Mouse (Mus musculus): ENCODE measurements around the gene Pabpc1l. TPM values are rescaled to one million over a fixed set of nuclear protein-coding genes. Genes with fewer than 3 reads are reported as not detected.
"Not testable (repeated sequence)": the region's sequence is repeated elsewhere in the genome, so short reads cannot be mapped to it uniquely, and the experiment has no call there.

Gene Pabpc1l
- polyA plus RNA-seq, 1 experiment, result 0.97 TPM

DNA sequence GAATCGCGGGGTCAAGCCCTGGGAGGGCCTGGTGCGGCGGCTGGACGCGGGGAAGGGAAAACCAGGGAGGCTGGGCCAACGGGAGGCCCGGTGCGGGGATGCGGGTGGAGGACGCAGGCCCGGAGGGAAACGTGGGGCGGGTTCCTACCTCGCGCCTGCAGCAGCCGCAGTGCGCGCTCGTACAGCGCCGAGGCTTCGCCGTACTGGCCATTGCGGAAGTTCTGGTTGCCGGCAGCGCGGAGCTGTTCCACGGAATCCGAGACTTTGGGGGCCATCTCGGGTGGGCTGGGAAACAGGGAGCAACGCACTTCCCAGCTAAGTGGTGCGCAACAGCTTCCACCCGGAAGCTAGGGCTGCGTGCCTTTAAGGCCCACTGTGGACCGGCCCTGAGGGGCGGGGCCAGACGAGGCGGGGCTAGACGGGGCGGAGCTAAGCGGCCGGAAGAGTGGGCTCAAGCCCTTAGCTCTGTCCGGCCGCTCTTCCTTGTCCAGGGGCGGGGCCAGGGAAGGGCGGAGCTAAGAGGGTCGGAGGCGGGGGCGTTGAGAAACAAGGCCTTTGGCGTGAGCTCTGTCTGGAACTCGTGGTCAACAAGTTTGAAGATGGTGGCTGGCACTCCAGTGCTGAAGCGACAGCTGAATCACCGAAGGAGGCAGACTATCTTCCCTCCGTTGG lies 45.7 kb downstream of the Pabpc1l start, which contains the start of gene Tomm34:
Gene Tomm34, minus strand, starts transcription at position 405 of the 672 bp plus-strand sequence.
- DNase-seq, result peak; percentile 91
- Histone ChIP-seq H3K36me3 (ENCODE audit: control insufficient read depth, insufficient read depth, low read length) (peaks cover 7% of the 10 kb centered on the region), H3K27me3 (ENCODE audit: control insufficient read depth, insufficient read depth, low read length) (no peaks in the 10 kb centered on the region), H3K4me3 (ENCODE audit: control insufficient read depth, insufficient read depth, low read length) (peak within 1 kb of the TSS; percentile 64), H3K27ac (ENCODE audit: control insufficient read depth, insufficient read depth, low read length) (peak within 1 kb of the TSS; percentile 13), H3K4me1 (replicated peaks; ENCODE audit: control insufficient read depth, insufficient read depth, low read length) (peaks cover 10% of the 10 kb centered on the region)
- TF ChIP-seq POLR2A (IDR thresholded peaks at IDR 0.05; ENCODE audit: control insufficient read depth, extremely low read depth, insufficient read depth, low read length, poor library complexity) (peak; percentile 58; the same call in 1 of the 2 replicates), CTCF (IDR thresholded peaks at IDR 0.05; ENCODE audit: borderline replicate concordance, control insufficient read depth, extremely low read depth, insufficient read depth, low read length, poor library complexity) (no peak)
- 2% methylated on average over 55 of the region's 55 CpGs for WGBS

- H3K36me3 ChIP-seq (ENCODE audit: control insufficient read depth, insufficient read depth, low read length); DNase-seq; H3K27me3 ChIP-seq (ENCODE audit: control insufficient read depth, insufficient read depth, low read length): not testable (repeated sequence)
- Histone ChIP-seq H3K4me1 (replicated peaks; ENCODE audit: control insufficient read depth, insufficient read depth, low read length) (peaks cover 13% of the 10 kb centered on the region), H3K27ac (ENCODE audit: control insufficient read depth, insufficient read depth, low read length) (peak overlapping the region; percentile 13; the same call in 1 of the 2 replicates), H3K4me3 (ENCODE audit: control insufficient read depth, insufficient read depth, low read length) (peak overlapping the region; percentile 64)
- 81% methylated on average over 11 of the region's 11 CpGs for WGBS
Measured at GRCm38 (mm10) chr2:164071437-164071820, 46.2 kb downstream of the Pabpc1l start.

DNA sequence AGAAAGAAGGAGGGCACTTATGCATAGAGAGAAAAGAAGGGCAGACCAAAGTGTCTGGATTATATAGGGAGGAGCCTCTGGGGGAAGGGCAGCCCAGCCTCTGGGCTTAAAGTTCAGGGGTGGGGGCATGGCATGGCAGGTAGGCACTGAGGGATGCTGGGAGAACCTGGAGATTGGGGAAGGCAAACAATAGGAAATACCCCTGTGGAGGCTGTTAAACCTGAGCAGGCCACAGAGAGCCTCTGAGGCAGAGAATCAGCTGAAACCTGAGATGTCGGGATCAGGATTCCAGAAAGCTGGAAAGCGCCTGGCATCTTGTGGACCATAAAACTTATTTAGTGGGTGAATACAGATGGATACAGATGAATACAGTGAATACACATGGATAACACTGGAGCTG lies 46.9 kb downstream of the Pabpc1l start:
- no peak overlapping the region for H3K4me3 ChIP-seq (ENCODE audit: control insufficient read depth, insufficient read depth, low read length)
- H3K27me3 ChIP-seq (ENCODE audit: control insufficient read depth, insufficient read depth, low read length), result no peaks in the 10 kb centered on the region
- TF ChIP-seq POLR2A (IDR thresholded peaks at IDR 0.05; ENCODE audit: control insufficient read depth, extremely low read depth, insufficient read depth, low read length, poor library complexity) (no peak), CTCF (IDR thresholded peaks at IDR 0.05; ENCODE audit: borderline replicate concordance, control insufficient read depth, extremely low read depth, insufficient read depth, low read length, poor library complexity) (no peak)
- no peaks in the 10 kb centered on the region for H3K36me3 ChIP-seq (ENCODE audit: control insufficient read depth, insufficient read depth, low read length)
- WGBS, result 96% methylated on average over 2 of the region's 2 CpGs
- DNase-seq, result no peak
- H3K27ac ChIP-seq (ENCODE audit: control insufficient read depth, insufficient read depth, low read length), result no peak overlapping the region
- peaks cover 19% of the 10 kb centered on the region for H3K4me1 ChIP-seq (replicated peaks; ENCODE audit: control insufficient read depth, insufficient read depth, low read length)

DNA sequence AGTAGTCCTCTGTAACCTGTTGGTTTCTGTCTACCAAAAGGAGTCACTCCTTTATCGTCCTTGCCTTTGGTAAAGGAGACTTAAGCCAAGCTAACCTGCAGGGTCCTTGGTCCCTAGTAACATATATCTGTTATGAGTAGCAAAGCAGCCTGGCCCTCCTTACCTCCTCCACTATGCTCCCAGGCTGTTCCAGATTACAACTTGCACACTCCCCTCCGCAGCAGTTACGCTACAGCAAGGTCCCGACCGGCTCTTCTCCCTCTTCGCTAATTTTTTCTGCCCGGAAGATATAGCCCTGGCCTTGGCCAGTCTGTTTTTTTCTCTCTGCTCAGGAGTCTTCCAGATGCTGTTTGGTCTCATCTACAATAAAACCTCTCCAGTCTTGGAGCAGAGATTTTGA lies 47.9 kb downstream of the Pabpc1l start:
- no peaks in the 10 kb centered on the region for H3K36me3 ChIP-seq (ENCODE audit: control insufficient read depth, insufficient read depth, low read length)
- H3K4me3 ChIP-seq (ENCODE audit: control insufficient read depth, insufficient read depth, low read length), result no peak overlapping the region
- H3K27me3 ChIP-seq (ENCODE audit: control insufficient read depth, insufficient read depth, low read length), result no peaks in the 10 kb centered on the region
- no peak for DNase-seq
- peaks cover 19% of the 10 kb centered on the region for H3K4me1 ChIP-seq (replicated peaks; ENCODE audit: control insufficient read depth, insufficient read depth, low read length)
- H3K27ac ChIP-seq (ENCODE audit: control insufficient read depth, insufficient read depth, low read length), result no peak overlapping the region
- WGBS, result 96% methylated on average over 7 of the region's 7 CpGs
- TF ChIP-seq CTCF (IDR thresholded peaks at IDR 0.05; ENCODE audit: borderline replicate concordance, control insufficient read depth, extremely low read depth, insufficient read depth, low read length, poor library complexity), result no peak
- TF ChIP-seq POLR2A (IDR thresholded peaks at IDR 0.05; ENCODE audit: control insufficient read depth, extremely low read depth, insufficient read depth, low read length, poor library complexity), result no peak

GRCm38 (mm10) chr2:164073918-164074578 lies 48.8 kb downstream of the Pabpc1l start:
- DNase-seq, result peak; percentile 100
- Histone ChIP-seq H3K4me1 (replicated peaks; ENCODE audit: control insufficient read depth, insufficient read depth, low read length) (peaks cover 15% of the 10 kb centered on the region), H3K4me3 (ENCODE audit: control insufficient read depth, insufficient read depth, low read length) (peak overlapping the region; percentile 92), H3K27me3 (ENCODE audit: control insufficient read depth, insufficient read depth, low read length) (no peaks in the 10 kb centered on the region), H3K27ac (ENCODE audit: control insufficient read depth, insufficient read depth, low read length) (peak overlapping the region; percentile 98), H3K36me3 (ENCODE audit: control insufficient read depth, insufficient read depth, low read length) (no peaks in the 10 kb centered on the region)
- TF ChIP-seq POLR2A (IDR thresholded peaks at IDR 0.05; ENCODE audit: control insufficient read depth, extremely low read depth, insufficient read depth, low read length, poor library complexity) (peak; percentile 100), CTCF (IDR thresholded peaks at IDR 0.05; ENCODE audit: borderline replicate concordance, control insufficient read depth, extremely low read depth, insufficient read depth, low read length, poor library complexity) (peak; percentile 92)
- under 1% methylated on average over 48 of the region's 48 CpGs for WGBS

- Histone ChIP-seq H3K4me1 (replicated peaks; ENCODE audit: control insufficient read depth, insufficient read depth, low read length) (peaks cover 13% of the 10 kb centered on the region), H3K27ac (ENCODE audit: control insufficient read depth, insufficient read depth, low read length) (peak overlapping the region; percentile 98)
Measured at GRCm38 (mm10) chr2:164075088-164075487, 49.8 kb downstream of the Pabpc1l start.

More at GRCm38 (mm10) chr2:164075088-164075487, 49.8 kb downstream of the Pabpc1l start:
- peak overlapping the region; percentile 92 for H3K4me3 ChIP-seq (ENCODE audit: control insufficient read depth, insufficient read depth, low read length)
- 1% methylated on average over 5 of the region's 5 CpGs for WGBS
- H3K36me3 ChIP-seq (ENCODE audit: control insufficient read depth, insufficient read depth, low read length), result peaks cover 3% of the 10 kb centered on the region
- H3K27me3 ChIP-seq (ENCODE audit: control insufficient read depth, insufficient read depth, low read length), result no peaks in the 10 kb centered on the region
- TF ChIP-seq POLR2A (IDR thresholded peaks at IDR 0.05; ENCODE audit: control insufficient read depth, extremely low read depth, insufficient read depth, low read length, poor library complexity) (0 out of 2 replicates have a peak, but pooled peaks have one; percentile 25), CTCF (IDR thresholded peaks at IDR 0.05; ENCODE audit: borderline replicate concordance, control insufficient read depth, extremely low read depth, insufficient read depth, low read length, poor library complexity) (no peak)
- DNase-seq, result peak; percentile 54

Data from thymus, adult 2 months (tissue).